Mouse (Mus musculus): ENCODE results near the gene Fam214b.

The Fam214b gene

DNA sequence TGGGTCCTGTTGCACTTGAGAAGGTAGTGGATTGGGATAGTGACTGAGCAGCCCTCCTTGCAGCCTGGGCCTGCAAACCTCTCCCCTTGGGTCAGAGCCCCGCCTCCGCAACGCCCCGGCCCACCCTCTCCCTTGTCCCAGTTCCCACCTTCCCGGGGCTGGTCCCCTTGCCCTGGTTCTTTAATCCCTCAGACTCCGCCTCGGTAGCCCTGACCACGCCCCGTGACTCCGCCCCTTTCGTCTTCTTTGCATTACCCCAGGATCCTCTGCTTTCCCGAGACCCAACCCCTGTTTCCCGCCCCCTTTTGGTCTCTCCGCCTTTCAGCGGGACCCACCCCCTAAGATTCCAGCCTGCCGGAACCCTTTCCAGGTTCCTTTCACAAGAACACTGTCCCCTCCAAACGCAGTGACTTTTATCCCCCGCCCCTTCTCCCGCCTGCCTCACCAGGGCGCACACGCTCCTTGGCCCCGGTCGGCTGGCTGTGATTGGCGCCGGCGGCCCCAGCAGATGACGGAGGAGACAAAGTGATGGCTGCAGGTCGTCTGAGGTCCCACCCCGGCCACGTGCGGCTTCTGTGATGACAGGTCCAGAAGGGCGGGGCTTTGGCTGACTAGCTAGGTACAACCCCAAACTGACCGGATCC, at the start of gene Fam214b:
Gene Fam214b (minus strand): TSS at position 562 of the 644 bp plus-strand sequence.
- DNase-seq (ENCODE audit: extremely low spot score), result peak; percentile 100

DNA sequence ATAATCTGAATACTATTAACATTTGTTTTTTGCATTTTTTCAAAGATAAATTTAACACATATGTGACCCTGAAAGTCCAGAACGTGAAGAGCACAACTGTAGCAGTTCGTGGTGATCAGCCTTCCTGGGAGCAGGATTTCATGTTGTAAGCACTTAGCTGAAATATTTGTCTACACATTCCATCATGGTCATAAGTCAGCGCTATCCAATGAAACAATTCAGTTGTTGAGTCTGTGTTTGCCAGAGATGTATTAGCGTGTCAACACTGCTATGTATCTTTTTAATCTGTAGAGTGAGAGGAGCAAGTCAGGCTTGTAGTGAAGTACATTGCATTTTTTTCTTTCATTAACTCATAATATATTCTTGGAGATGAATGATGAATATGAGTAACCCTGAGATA, 45.2 kb upstream of the Fam214b start:
- no peak for DNase-seq (ENCODE audit: extremely low spot score)

DNA sequence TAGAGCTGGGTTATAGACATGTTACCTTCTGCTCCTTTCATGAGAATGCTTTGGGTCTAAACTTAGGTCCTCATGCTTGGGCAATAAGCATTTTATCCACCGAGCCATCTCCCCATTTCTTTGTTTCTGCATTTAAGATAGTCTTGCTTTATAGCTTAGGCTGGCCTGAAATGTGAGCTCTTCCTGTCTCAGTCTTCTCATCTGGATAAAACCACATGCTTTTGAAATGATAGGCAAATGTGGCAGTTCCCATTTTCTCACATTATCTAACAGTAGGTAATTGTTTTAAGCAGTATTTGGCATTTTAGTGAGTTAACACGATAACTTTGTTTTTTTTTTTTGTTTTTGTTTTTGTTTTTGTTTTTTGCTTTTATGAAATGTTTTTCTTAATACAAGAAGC, 43.9 kb upstream of the Fam214b start:
- no peak for DNase-seq (ENCODE audit: extremely low spot score)

DNA sequence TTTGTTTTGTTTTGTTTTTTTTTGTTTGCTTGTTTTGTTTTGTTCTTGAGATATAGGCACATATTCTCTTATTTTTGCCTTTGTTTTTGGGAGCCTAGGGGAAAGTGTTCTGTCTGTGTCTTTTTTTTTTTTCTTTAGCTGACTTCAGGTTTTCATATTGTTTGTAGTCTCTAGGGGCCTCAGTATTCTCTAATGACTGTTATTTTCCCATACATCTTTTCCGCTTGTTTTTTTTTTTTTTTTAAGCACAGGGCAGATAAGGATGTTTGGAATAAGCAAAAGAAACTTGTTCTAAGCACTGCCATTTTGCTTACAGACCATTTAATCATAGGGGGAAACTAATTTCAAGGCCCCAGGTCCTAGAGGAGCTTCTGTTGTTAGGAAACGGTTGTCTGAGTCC, 36.4 kb upstream of the Fam214b start:
- no peak for DNase-seq (ENCODE audit: extremely low spot score)

DNA sequence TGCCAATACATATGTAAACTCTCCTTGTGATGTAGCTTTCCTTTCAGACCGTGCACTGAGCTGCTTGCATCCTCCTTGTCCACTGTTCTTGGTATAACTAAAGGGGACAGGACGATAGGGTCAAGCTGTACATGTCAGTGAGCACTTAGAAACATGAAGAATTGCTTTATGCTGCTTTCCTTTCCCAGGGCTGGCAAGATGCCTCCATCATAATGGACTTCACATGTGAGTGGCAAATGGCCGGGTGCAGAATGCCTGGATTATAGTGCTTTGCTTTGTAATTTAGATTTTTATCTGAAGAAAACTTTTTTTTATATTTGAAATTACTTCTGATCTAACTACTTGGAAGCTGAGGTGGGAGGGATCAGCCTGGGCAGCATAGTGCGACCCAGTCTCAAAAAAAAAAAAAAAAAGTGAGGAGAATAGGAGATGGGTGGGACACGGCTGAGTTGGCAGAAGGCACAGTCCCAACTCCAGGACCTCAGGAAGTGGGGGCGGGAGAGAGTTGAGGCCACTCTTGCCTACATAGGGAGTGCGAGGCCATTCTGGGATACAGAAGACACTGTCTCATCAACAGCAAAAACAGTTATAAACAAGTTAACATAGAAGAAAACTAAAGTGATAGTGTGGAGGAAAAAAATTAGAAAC, 32.2 kb upstream of the Fam214b start:
- DNase-seq (ENCODE audit: extremely low spot score), result no peak

DNA sequence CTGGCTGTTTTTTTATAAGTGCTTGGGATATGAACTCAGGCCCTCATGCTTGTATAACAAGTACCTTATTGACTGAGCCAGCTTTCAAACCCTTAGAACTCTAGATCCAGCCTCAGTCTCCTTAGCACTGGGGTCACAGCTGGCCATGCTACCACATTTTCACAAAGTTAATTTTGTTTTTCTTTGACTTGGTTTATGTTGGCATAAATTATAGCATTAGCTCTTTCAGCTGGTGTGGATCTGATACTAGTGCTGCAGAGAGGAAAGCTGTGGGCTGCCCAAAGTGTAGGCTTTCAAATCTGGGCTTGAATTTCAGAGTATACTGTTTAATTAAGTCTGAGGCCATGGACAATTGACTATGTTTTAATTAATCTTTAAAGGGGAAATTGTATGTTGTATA, 28.9 kb upstream of the Fam214b start:
- no peak for DNase-seq (ENCODE audit: extremely low spot score)

DNA sequence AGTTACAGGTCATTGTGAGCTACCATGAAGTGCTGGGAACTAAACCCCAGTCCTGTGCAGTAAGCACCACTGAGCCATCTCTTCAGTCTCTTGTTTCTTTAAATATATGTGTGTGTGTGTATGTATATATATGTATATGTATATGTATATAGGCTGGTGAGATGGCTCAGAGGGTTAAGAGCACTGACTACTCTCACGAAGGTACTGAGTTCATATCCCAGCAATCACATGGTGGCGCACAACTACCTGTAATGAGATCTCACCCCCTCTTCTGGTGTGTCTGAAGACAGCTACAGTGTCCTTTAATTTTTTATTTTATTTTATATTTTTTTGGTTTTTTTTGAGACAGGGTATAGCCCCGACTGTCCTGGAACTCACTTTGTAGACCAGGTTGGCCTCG, 19.5 kb upstream of the Fam214b start:
- no peak for DNase-seq (ENCODE audit: extremely low spot score)

DNA sequence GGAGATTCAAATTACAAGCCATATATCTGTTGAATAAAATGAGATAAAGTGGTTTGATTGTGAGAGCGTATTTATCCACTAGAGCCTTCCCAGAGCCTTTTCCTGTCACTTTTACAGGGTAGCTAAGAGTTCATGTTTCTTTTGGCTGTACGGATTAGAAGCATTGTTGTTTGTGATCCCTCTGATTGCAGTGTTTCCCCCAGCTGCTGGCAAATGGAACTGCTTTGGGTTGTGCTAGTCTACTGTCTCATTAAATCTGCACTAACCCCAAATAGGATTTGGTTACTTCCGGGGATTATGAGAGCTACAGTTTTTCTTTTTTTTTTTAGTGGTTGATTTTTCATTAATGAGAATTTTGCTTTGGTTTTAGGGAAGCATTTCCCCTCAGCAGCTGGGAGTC, 14.3 kb upstream of the Fam214b start:
- no peak for DNase-seq (ENCODE audit: extremely low spot score)

DNA sequence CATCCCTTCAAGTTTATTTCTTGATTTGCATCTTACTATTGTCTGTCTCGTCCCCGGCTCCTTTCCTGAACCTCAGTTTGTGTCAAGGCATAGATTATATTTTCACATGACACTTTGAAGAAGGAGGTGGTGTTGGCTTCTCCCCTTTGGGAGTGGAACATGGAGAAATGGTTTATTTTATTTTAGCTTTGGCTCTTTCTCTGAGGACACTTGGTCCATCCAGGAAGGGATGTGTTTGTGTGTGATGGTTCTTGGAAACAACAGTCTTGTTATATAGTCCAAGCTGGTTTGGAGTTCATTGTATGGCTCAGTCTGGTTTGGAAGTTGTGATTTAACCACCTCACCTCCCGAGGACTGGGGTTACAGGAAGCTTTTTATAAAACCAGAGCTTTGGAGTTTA, 13.7 kb upstream of the Fam214b start:
- DNase-seq (ENCODE audit: extremely low spot score), result no peak

DNA sequence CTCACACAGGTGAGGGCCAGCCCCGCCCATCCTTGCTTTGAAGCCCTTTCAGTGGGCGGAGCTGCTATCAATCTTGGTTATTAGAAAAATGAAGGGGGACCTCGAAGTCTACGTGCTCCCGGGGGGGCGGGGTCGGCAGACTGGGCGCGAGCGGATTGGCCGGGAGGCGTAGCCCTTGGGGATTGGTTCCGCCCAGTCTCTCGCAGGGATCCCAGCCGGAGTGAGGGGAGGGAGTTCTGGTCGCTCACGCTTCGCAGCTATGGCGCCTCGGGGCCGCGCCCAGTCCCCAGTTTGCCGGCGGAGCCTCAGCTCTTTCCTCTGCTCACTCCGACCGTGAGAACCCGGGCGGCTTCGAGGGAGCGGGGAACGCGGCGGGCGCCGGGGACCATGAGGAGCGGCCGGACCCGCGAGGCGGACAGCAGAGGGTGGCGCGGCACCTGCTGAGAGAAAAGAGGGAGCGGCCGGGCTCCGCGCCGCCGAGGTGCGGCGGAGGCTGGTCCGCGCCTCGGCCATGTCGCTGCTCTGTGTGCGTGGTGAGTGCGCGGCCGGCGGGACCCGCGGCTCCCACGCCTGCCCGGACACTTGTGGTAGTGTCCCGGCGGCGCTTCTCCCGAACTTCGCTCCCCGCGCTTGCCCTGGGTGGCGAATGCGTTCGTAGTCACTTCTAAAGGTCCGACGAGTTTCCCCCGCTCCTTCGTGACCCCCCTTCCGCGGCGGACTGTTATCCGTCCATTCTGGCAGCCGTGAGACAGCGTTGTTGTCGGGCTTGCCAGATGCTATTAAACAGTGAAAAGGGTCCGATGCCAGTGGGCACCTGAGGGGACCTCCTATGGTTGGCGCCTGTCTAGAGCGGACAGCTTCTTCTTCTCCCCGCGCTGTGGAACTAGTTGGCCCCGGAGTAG, 13.0 kb upstream of the Fam214b start, which contains the start of gene Unc13b:
Gene Unc13b (plus strand): TSS at position 201 of the 902 bp plus-strand sequence.
- DNase-seq (ENCODE audit: extremely low spot score), result peak; percentile 91

DNA sequence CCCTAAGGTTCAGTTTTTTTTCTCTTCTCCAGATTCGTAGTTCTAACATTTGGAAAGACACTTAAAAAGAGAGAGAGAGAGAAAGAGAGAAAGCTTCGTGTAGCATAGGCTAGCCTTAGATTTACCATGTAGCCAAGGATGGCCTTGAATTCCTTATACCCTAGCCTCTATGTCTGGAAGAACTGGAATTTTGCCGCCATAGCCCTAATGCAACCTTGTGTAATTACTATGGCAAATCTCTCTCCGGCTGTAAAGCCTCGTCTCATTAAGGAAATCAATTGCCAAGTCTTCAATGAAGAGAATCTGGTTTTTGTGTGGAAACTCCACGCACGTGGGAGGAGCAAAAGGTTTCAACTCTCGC, 12.4 kb upstream of the Fam214b start:
- DNase-seq (ENCODE audit: extremely low spot score), result no peak

DNA sequence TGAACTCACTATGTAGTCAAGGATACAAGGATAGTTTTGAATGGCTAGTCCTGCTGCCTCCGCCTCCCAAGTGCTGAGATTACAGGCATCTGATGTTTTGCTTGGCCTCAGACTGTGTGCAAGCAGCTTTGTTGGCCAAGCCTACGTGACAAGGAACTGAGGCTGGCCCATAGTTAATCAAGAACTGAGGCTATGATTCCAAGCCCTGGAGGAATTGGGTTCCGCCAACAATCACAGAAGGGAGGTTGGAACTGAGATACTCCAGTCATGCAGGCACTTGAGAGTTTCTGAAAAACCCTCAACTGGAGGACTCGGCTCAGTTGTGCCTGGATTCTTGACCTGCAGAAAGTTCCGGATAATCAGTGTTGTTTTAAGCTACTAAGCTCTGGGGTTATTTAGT, 11.6 kb upstream of the Fam214b start:
- DNase-seq (ENCODE audit: extremely low spot score), result no peak

DNA sequence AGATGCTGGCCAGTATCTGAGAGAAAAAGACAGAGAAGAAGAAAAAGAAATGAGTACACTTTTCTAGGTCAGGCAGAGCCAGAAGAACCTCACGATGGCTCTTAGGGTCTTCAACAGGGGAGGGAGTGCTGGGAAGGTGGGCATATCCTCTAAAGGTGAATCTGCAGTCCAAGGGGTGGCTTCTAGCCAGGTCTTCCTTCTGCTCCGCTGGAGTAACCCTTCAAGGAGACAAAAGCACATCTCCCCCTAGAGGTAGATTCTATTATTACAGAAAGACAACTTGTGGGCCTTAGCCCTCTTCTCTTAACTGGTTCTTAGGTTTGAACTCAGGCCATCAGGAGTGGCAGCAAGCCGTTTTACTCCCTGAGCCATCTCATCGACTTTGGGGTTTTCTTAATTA, 6.6 kb upstream of the Fam214b start:
- peak; percentile 49 for DNase-seq (ENCODE audit: extremely low spot score)

DNA sequence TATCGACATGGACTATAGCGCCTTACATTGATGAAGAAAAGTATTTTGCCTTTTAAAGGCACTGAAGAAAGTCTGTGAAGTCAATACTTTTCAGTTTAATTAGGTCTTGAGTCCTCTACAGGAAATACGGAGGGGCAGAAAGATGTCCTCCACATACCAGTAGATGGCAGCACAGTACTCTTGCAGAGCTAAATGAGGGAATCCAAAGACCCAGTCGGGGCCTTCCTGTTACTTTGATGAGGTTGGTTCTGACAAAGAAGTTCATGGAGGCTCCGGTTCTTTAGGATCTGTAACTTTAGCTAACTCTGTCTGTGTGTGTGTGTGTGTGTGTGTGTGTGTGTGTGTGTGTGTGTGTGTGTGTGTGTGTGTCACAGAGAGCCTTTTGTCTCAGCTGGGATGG, 1.2 kb upstream of the Fam214b start:
- peak; percentile 79 for DNase-seq (ENCODE audit: extremely low spot score)

DNA sequence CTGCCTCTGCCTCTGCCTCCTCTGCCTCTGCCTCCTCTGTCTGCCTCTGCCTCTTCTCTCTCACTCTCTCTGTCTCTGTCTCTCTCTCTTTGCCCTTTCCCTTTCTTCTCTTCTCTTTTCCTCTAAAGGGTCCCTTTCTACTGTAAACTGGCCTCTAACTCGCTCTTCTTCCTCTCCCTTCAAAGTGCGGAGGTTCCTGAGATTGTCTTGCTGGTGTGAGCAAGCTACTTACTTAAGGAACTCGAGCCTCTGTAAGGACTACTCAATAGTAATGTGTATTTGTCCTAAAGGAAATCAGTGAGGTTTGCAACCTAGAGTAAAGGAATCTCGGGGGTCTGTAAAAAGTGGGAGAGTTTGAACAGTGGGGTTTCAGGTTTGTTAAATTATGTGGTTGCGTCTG, 587 bp upstream of the Fam214b start:
- DNase-seq (ENCODE audit: extremely low spot score), result no peak

DNA sequence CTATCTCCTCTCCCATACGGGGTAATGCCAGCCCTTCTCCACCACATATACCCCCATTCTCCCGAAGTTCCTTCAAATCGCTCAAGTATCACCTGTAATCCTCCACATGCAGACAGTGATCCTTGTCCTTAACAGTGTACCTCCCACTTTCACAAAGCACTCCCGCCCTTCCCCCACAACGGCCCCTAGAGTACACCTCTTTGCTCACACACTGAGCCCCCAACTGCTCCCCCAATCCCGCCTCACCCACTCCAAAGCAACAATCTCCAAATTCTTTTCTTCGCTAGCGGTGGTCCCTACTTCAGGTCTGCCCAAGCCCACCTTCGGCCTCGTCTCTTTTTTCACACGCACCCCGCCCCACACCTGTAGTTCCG, 748 bp downstream of the Fam214b start:
- DNase-seq (ENCODE audit: extremely low spot score), result no peak

DNA sequence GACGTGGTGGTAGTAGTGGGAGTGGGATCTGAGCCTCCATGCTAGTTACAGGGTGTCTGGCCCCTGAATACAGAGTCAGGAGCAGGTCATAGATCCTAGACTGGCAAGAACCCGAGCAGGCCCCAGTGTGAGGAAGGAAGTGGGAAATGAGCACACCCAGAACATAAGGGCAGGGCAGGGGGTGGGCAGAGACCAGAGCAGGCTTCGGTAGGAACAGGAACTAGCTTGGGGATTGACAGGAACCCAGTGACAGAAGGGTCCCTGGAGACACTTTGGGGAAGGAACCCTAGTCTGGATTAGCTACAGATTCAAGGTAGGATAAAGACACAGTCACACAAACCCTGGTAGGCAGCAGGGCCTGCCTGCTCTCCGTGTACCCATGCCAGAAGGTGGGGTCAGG, 1.3 kb downstream of the Fam214b start:
- DNase-seq (ENCODE audit: extremely low spot score), result peak; percentile 28

DNA sequence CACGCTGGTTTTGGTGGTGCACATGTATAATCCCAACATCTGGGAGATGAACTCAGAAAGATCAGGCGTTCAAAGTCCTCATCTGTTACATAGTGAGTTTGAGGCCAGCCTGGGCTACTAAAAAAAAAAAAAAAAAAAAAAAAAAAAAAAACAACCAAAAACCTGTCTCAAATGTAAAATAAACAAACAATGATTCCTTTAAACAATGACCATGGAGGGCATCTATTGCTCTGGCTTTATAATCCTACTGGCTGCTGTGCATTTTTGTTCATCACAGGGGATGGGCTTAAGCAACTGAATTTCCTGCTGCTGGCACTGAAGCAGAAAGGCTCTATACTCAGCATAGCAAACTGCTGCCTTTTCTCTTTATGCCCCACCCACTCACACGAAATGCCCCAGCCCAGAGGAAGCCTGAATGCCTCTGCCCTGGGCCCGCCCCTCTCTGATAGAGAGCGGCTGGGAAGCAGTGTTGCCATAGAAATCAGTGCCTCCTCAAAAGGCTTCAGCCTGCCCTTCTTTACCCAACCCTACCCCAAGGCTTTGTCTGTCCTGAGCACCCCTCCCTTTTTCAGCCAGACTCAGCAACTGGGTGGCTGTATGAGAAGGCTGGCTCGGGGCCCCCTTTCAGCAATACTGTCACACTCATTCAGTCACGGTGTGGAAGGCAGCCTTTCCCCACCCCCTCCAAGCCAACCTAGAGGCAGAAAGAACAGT, 2.2 kb downstream of the Fam214b start:
- peak; percentile 79 for DNase-seq (ENCODE audit: extremely low spot score)

DNA sequence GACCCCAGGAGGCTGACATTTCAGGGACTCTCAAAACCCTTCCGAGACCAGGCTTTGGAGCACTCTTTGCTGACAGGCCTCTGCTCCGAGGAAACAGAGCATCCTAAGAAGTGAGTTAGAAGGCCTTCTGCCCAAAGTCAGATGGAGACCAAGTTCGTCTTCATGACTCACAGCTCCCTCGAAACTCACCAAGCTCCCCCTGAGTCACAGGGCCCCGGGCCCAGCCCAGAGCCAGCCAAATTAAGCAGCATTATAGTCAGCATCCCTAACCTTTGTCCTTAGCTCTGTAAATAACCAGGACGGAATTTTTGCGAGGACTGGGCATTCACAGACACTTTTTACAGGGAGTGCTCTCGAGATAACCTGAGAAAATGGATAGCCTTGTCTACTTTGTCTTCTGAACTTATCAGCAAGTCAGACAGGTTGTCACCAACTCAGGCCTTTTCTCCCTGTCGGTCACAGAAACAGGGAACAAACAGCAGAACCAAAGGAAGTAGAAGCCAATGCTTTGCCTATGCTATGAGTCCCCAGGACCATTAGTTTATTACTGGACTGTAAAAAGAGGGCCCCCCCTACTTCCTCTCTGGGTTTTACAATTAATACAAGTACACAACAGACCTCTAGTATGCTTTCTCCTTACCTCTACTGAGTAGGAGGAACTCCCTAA, 5.0 kb downstream of the Fam214b start:
- no peak for DNase-seq (ENCODE audit: extremely low spot score)

DNA sequence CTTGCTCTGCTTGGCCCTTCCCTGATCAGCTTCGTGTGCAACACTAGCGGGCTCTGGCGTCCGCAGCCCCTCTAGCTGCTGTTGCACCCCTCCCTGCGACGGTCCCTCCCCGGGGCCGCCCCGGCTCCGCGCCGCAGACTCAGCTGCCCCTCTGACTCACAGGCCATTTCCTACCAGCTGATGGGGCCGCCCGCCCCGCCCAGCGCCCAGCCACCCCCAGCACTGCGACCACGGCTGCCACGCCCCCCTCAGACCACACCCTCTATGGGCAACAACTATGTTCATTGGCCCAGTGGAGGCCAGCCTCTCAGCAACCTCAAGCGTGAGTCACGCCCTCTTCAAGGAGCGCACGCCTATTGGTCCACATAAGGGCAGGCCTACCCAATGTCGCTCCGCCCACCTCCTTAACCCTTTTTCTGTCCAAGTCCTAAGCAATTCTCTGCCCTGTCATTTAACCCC, 5.9 kb downstream of the Fam214b start:
- peak; percentile 94 for DNase-seq (ENCODE audit: extremely low spot score)

DNA sequence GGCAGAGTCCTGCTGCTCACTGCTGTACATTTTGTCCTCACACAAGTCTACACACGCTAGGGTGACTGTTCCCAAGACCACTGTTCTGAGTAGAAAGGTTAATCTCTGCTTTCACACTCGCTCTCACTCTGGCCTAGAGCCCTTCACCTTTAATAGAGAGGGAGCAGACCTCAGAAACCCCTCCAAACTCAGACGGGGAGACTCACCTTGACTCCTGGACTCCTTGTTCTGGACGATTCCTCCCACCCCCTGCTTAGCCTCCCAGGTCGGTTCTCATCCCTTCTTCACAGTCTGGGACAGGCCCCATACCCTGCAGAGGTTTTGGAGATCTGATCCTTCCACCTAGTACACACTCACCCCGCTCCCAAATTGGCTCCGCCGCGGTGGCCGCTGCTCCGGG, 6.4 kb downstream of the Fam214b start:
- DNase-seq (ENCODE audit: extremely low spot score), result no peak

All from embryo, embryonic 9.5 days (tissue).